Mouse (Mus musculus) bone marrow macrophage, adult 2 months (primary cell): ENCODE measurements around the gene Olfr854. TPM values are rescaled to one million over a fixed set of nuclear protein-coding genes. Genes with fewer than 3 reads are reported as not detected.

Source experiments
- H3K27ac ChIP-seq: 2 replicates; pipeline ENCODE4 v1.5.1; 2012; ENCODE audit warnings: low read depth, low read length; ENCODE audit not compliant: insufficient read depth
- H3K4me1 ChIP-seq: 2 replicates; pipeline ENCODE4 v1.6.1; 2012; ENCODE audit warnings: low read length; ENCODE audit not compliant: control insufficient read depth, insufficient read depth
- H3K4me3 ChIP-seq: 2 replicates; pipeline ENCODE4 v1.5.1; 2012; ENCODE audit warnings: mild to moderate bottlenecking, low read length, moderate library complexity; ENCODE audit not compliant: insufficient read depth
- CTCF ChIP-seq: IDR thresholded peaks from 2 replicates; pipeline ENCODE4 v1.5.1; 2012; ENCODE audit warnings: low read depth, mild to moderate bottlenecking, low read length, moderate library complexity
- POLR2A ChIP-seq: IDR thresholded peaks from 2 replicates; pipeline ENCODE4 v1.6.1; 2012; ENCODE audit warnings: mild to moderate bottlenecking, low read depth, low read length, borderline replicate concordance
- polyA plus RNA-seq: library from polyadenylated mRNA; stranded (reverse); fragments of >200 nt; gene quantifications from 2 replicates; pipeline ENCODE4 v1.2.4, GENCODE M21; 2012; ENCODE audit not compliant: missing spikeins, insufficient read depth, insufficient read length

Olfr854 gene
- polyA plus RNA-seq: not detected in 2 replicates

- no peak for TF ChIP-seq POLR2A
- no peak for TF ChIP-seq CTCF
- no peak within 1 kb of the TSS for H3K4me3 ChIP-seq
- no peaks in the 10 kb centered on the region for H3K4me1 ChIP-seq
- no peak within 1 kb of the TSS for H3K27ac ChIP-seq
These were observed at the start of gene Olfr854 for GRCm38 (mm10) chr9:19567282-19567681. Gene Olfr854, minus strand, starts transcription at chr9:19567382.

- no peak within 1 kb of the TSS for H3K4me3 ChIP-seq
- no peaks in the 10 kb centered on the region for H3K4me1 ChIP-seq
- no peak within 1 kb of the TSS for H3K27ac ChIP-seq
- TF ChIP-seq POLR2A (no peak), CTCF (no peak)
These were observed 15.1 kb upstream of the Olfr854 start, which contains the start of gene Olfr855 for GRCm38 (mm10) chr9:19582317-19582716. Gene Olfr855, plus strand, starts transcription at chr9:19582617.

- Histone ChIP-seq H3K27ac (no peak within 1 kb of the TSS), H3K4me3 (no peak within 1 kb of the TSS), H3K4me1 (no peaks in the 10 kb centered on the region)
- no peak for TF ChIP-seq CTCF
- no peak for TF ChIP-seq POLR2A
These were observed 26.2 kb downstream of the Olfr854 start, which contains the start of gene Olfr853 for GRCm38 (mm10) chr9:19540976-19541375. Gene Olfr853, minus strand, starts transcription at chr9:19541076.

Other genes with a start within 250 kb of the Olfr854 start
- not detected in 2 replicates for gene Olfr845, start 230.9 kb downstream of the Olfr854 start, polyA plus RNA-seq
- not detected in 2 replicates for gene Olfr846, start 203.4 kb downstream of the Olfr854 start, polyA plus RNA-seq
- gene Olfr847, start 188.7 kb downstream of the Olfr854 start, polyA plus RNA-seq: not detected in 2 replicates
- gene Olfr849, start 127.1 kb downstream of the Olfr854 start, polyA plus RNA-seq: not detected in 2 replicates
- not detected in 2 replicates for gene Olfr850, start 89.1 kb downstream of the Olfr854 start, polyA plus RNA-seq
- not detected in 2 replicates for gene Olfr851, start 74.1 kb downstream of the Olfr854 start, polyA plus RNA-seq
- gene Olfr853, start 26.3 kb downstream of the Olfr854 start, polyA plus RNA-seq: not detected in 2 replicates
- gene Olfr855, start 15.2 kb upstream of the Olfr854 start, polyA plus RNA-seq: not detected in 2 replicates
- gene Zfp317, start 54.7 kb upstream of the Olfr854 start, polyA plus RNA-seq: 15.8 and 17.4 TPM in 2 replicates
- gene Olfr857, start 142.1 kb upstream of the Olfr854 start, polyA plus RNA-seq: not detected in 2 replicates
- gene Olfr58, start 212.9 kb upstream of the Olfr854 start, polyA plus RNA-seq: not detected in 2 replicates
- not detected in 2 replicates for gene Olfr859, start 237.5 kb upstream of the Olfr854 start, polyA plus RNA-seq